Mouse (Mus musculus): ENCODE measurements at regions not wholly inside any gene's neighbourhood (a gene's known extent, or its start where the extent isn't known, plus 50 kb on each side); places are given as distances from the start of the nearest gene placed in this dataset.

GRCm38 (mm10) chr14:71217041-71217440 lies 617.4 kb upstream of the Fam160b2 start:
- Histone ChIP-seq H3K9me3 (replicated peaks) (peaks cover 7% of the 10 kb centered on the region; the same call in 1 of the 2 replicates), H3K27ac (replicated peaks) (no peak overlapping the region), H3K36me3 (no peaks in the 10 kb centered on the region), H3K4me3 (no peak overlapping the region), H3K4me1 (no peaks in the 10 kb centered on the region), H3K27me3 (ENCODE audit: low read depth, poor library complexity, severe bottlenecking) (no peaks in the 10 kb centered on the region)
- DNase-seq (ENCODE audit: low spot score): no peak
- WGBS: 83% methylated on average over 1 of the region's 1 CpGs

DNA sequence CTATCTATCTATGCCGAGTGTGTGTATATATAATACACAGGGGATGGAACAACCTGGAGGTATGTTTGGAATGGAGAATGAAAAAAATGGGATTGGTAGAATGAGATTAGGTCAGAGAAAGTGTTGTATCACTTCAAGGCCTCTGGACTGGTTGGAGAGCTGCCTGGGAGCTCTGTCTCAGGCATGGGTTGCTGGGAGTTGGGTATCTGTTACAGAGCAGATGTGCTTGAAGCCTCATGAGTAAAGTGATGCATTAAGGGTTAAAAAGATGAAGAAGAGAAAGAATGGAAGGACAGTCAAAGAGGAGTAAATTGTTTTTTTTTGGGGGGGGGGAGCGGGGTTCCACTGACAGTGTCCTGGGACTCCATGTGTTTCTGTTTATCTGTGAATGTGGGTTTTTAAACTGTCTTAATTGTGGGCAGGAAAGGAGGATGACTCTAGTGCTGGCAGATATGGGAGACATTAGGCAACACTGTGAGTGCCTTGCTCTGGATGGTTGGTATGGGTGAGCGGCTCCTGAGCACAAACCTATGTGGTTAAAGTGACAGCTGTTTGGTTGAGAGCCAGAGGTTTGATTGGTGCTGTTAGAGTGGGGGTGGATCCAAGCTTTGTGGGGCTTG lies 611.8 kb upstream of the Fam160b2 start:
- H3K9me3 ChIP-seq (replicated peaks): no peaks in the 10 kb centered on the region
- H3K27me3 ChIP-seq (ENCODE audit: low read depth, poor library complexity, severe bottlenecking): no peaks in the 10 kb centered on the region
- DNase-seq (ENCODE audit: low spot score): no peak
- H3K27ac ChIP-seq (replicated peaks): no peak overlapping the region
- H3K36me3 ChIP-seq: no peaks in the 10 kb centered on the region
- no peaks in the 10 kb centered on the region for H3K4me1 ChIP-seq
- H3K4me3 ChIP-seq: no peak overlapping the region
- 90% methylated on average over 3 of the region's 3 CpGs for WGBS

DNA sequence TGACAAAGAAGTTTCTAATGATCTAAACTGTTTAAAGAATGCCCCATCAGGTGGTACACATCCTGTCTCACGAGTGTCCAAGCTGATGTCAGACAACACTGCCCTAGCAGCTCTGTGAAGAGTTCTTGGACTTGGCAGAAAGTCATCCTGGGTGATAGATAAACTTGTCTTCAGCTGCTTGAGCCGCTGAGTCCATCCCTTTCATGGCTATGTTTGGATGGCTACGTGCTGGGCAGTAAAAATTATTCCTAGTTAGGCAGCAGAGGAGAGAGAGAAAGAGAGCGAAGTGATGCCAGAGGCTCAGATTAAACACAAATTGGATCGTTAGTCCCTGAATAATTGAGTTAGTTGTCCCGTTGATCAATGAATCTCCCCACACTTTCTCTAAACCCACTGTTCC lies 603.8 kb upstream of the Fam160b2 start:
- Histone ChIP-seq H3K27ac (replicated peaks) (no peak overlapping the region), H3K36me3 (no peaks in the 10 kb centered on the region)
- 84% methylated on average over 6 of the region's 6 CpGs for WGBS

GRCm38 (mm10) chr14:71200917-71201316 lies 601.3 kb upstream of the Fam160b2 start:
- no peak for DNase-seq (ENCODE audit: low spot score)
- Histone ChIP-seq H3K27me3 (ENCODE audit: low read depth, poor library complexity, severe bottlenecking) (no peaks in the 10 kb centered on the region), H3K9me3 (replicated peaks) (no peaks in the 10 kb centered on the region), H3K27ac (replicated peaks) (no peak overlapping the region), H3K4me3 (no peak overlapping the region), H3K36me3 (no peaks in the 10 kb centered on the region), H3K4me1 (no peaks in the 10 kb centered on the region)
- WGBS: 94% methylated on average over 1 of the region's 1 CpGs

More for the DNA sequence above, 603.8 kb upstream of the Fam160b2 start:
- Histone ChIP-seq H3K4me3 (no peak overlapping the region), H3K9me3 (replicated peaks) (no peaks in the 10 kb centered on the region), H3K27me3 (ENCODE audit: low read depth, poor library complexity, severe bottlenecking) (no peaks in the 10 kb centered on the region), H3K4me1 (no peaks in the 10 kb centered on the region)
- DNase-seq (ENCODE audit: low spot score): no peak

DNA sequence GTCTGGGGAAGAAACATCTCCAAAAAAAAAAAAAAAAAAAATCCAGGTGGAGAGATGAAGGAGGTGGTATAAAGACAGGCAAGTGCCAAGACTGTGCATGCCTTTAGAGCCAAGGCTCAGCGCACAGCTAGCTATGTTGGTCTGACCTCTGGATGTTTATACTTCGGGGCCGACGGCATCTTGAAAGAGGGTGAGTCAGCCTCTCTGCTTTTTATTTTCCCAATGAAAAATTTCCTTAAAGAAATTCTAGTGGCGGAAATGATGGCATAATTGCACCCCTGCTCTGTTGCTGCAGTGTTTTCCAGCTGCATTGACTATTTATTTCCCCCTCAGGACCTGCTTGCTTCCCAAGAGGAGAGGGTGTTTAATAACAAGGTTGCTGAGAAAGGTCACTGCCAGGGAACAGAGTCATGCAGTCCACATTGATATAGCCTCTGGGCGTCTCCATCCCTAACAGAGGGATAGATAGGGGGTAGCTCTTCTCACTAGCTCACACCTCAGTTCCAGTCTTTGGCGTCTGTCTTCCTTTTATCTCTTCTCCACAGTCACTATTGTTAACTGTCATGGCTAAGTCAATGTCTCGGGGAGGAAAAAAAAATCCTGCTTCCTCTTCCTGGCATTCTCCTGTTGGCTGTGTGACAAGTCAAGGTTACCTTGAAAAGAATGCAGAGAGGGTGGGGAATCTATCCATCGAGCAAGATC lies 599.7 kb upstream of the Fam160b2 start:
- no peak overlapping the region for H3K4me3 ChIP-seq
- WGBS: 76% methylated on average over 9 of the region's 9 CpGs
- H3K4me1 ChIP-seq: no peaks in the 10 kb centered on the region
- DNase-seq (ENCODE audit: low spot score): no peak
- no peaks in the 10 kb centered on the region for H3K36me3 ChIP-seq
- no peaks in the 10 kb centered on the region for H3K27me3 ChIP-seq (ENCODE audit: low read depth, poor library complexity, severe bottlenecking)
- no peak overlapping the region for H3K27ac ChIP-seq (replicated peaks)
- H3K9me3 ChIP-seq (replicated peaks): no peaks in the 10 kb centered on the region

DNA sequence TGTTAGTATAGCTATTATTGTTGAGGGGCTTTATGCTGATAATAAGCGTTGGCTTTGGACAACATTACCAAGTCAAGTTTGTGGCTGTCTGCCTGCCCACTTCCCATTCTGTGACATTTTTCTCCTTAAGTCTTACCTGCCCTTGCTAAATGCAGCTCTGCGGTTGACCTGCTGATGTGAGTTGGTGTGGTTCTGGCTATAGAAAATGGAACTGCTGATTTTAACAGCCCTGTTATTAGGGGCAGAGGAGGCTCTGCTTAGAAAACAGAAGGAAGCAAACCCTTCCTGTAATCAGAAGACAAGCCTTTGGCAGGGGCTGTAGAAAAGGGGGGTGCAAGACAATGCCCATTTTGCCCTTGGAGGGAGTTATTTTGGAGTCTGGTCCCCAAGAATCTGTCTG lies 594.6 kb upstream of the Fam160b2 start:
- Histone ChIP-seq H3K36me3 (no peaks in the 10 kb centered on the region), H3K27ac (replicated peaks) (no peak overlapping the region), H3K27me3 (ENCODE audit: low read depth, poor library complexity, severe bottlenecking) (no peaks in the 10 kb centered on the region), H3K4me3 (no peak overlapping the region), H3K9me3 (replicated peaks) (no peaks in the 10 kb centered on the region), H3K4me1 (no peaks in the 10 kb centered on the region)
- 83% methylated on average over 2 of the region's 2 CpGs for WGBS
- DNase-seq (ENCODE audit: low spot score): no peak

GRCm38 (mm10) chr14:71192486-71192885 lies 592.9 kb upstream of the Fam160b2 start:
- H3K36me3 ChIP-seq: no peaks in the 10 kb centered on the region
- H3K4me3 ChIP-seq: no peak overlapping the region
- H3K9me3 ChIP-seq (replicated peaks): no peaks in the 10 kb centered on the region
- DNase-seq (ENCODE audit: low spot score): no peak
- H3K27me3 ChIP-seq (ENCODE audit: low read depth, poor library complexity, severe bottlenecking): no peaks in the 10 kb centered on the region
- H3K4me1 ChIP-seq: no peaks in the 10 kb centered on the region
- no peak overlapping the region for H3K27ac ChIP-seq (replicated peaks)
- 90% methylated on average over 5 of the region's 5 CpGs for WGBS

- Histone ChIP-seq H3K36me3 (no peaks in the 10 kb centered on the region), H3K9me3 (replicated peaks) (no peaks in the 10 kb centered on the region), H3K4me3 (no peak overlapping the region), H3K27ac (replicated peaks) (no peak overlapping the region), H3K4me1 (no peaks in the 10 kb centered on the region), H3K27me3 (ENCODE audit: low read depth, poor library complexity, severe bottlenecking) (no peaks in the 10 kb centered on the region)
- 75% methylated on average over 2 of the region's 2 CpGs for WGBS
- no peak for DNase-seq (ENCODE audit: low spot score)
Observed at GRCm38 (mm10) chr14:71189360-71189759, 589.7 kb upstream of the Fam160b2 start.

DNA sequence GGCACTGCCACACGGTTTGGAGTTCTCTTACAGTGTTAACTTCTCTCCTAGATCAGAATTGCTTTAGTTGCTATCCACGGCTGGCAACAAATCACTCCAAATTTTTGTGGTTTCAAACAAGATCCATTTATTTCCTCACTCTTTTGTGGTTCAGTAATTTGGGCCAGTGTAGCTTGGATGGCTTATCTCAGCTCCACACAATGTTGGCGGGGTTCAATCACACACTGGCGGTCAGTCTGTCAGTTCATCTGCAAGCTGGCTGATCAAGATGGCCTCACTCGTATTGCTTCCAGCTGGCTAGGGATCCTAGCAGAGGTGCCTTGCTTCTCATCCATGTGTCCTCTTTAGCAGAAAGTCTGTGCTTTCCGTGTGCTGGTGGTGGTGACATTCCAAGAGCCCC lies 577.7 kb upstream of the Fam160b2 start:
- 86% methylated on average over 6 of the region's 6 CpGs for WGBS
- Histone ChIP-seq H3K4me1 (no peaks in the 10 kb centered on the region), H3K9me3 (replicated peaks) (no peaks in the 10 kb centered on the region), H3K27me3 (ENCODE audit: low read depth, poor library complexity, severe bottlenecking) (no peaks in the 10 kb centered on the region), H3K36me3 (no peaks in the 10 kb centered on the region), H3K4me3 (no peak overlapping the region), H3K27ac (replicated peaks) (no peak overlapping the region)
- DNase-seq (ENCODE audit: low spot score): no peak

DNA sequence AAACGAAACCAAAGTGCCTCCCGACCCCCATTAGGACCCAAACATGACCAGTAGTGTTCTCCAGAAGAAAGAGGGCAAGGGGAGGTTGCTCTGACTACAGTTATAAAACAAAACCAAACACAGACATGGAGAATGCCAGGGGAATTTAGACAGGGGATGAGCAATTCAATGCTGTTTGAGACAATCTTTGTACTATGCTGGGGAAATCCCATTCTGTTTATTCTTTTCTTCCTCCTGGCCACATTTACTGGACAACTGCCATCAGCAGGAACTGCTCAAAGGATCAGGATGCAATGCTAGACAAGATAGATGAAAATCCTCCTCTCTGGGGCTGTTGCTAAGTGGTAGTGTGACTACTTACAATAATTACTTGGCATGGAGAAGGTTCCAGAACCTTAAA lies 574.5 kb upstream of the Fam160b2 start:
- H3K4me3 ChIP-seq: no peak overlapping the region
- WGBS: 75% methylated on average over 2 of the region's 2 CpGs
- H3K36me3 ChIP-seq: no peaks in the 10 kb centered on the region
- DNase-seq (ENCODE audit: low spot score): no peak
- H3K27ac ChIP-seq (replicated peaks): no peak overlapping the region
- H3K27me3 ChIP-seq (ENCODE audit: low read depth, poor library complexity, severe bottlenecking): no peaks in the 10 kb centered on the region
- no peaks in the 10 kb centered on the region for H3K4me1 ChIP-seq
- no peaks in the 10 kb centered on the region for H3K9me3 ChIP-seq (replicated peaks)

- H3K4me1 ChIP-seq: no peaks in the 10 kb centered on the region
- no peaks in the 10 kb centered on the region for H3K9me3 ChIP-seq (replicated peaks)
- no peak for DNase-seq (ENCODE audit: low spot score)
- H3K36me3 ChIP-seq: no peaks in the 10 kb centered on the region
- no peaks in the 10 kb centered on the region for H3K27me3 ChIP-seq (ENCODE audit: low read depth, poor library complexity, severe bottlenecking)
- WGBS: 93% methylated on average over 2 of the region's 2 CpGs
- H3K4me3 ChIP-seq: no peak overlapping the region
- no peak overlapping the region for H3K27ac ChIP-seq (replicated peaks)
Observed at GRCm38 (mm10) chr14:71159556-71159955, 559.9 kb upstream of the Fam160b2 start.

GRCm38 (mm10) chr14:71142465-71142864 lies 542.8 kb upstream of the Fam160b2 start:
- DNase-seq (ENCODE audit: low spot score): no peak
- H3K4me1 ChIP-seq: no peaks in the 10 kb centered on the region
- H3K27me3 ChIP-seq (ENCODE audit: low read depth, poor library complexity, severe bottlenecking): no peaks in the 10 kb centered on the region
- no peaks in the 10 kb centered on the region for H3K9me3 ChIP-seq (replicated peaks)
- H3K4me3 ChIP-seq: no peak overlapping the region
- H3K36me3 ChIP-seq: no peaks in the 10 kb centered on the region
- H3K27ac ChIP-seq (replicated peaks): no peak overlapping the region
- WGBS: 92% methylated on average over 1 of the region's 1 CpGs

GRCm38 (mm10) chr14:71129771-71130211 lies 530.2 kb upstream of the Fam160b2 start:
- H3K36me3 ChIP-seq: no peaks in the 10 kb centered on the region
- H3K27me3 ChIP-seq (ENCODE audit: low read depth, poor library complexity, severe bottlenecking): no peaks in the 10 kb centered on the region
- DNase-seq (ENCODE audit: low spot score): no peak
- WGBS: 92% methylated on average over 4 of the region's 4 CpGs
- H3K9me3 ChIP-seq (replicated peaks): no peaks in the 10 kb centered on the region
- H3K4me1 ChIP-seq: no peaks in the 10 kb centered on the region
- no peak overlapping the region for H3K4me3 ChIP-seq
- no peak overlapping the region for H3K27ac ChIP-seq (replicated peaks)
